Mouse (Mus musculus) frontal cortex, postnatal 10 days (tissue): Measurements from ENCODE around the gene Shld2.

Source experiments
- DNase-seq, 2 experiments: peaks; one replicate each; pipeline ENCODE4 v3.0.0; 2022; ENCODE audit warnings: low spot score in 2 of 2, mixed read lengths in 1 of 2

Gene Shld2

GRCm38 (mm10) chr14:34221416-34222077 is 88.7 kb downstream of the Shld2 start:
- DNase-seq, result no peak

- DNase-seq, result no peak
Measured at GRCm38 (mm10) chr14:34220426-34220825, 89.9 kb downstream of the Shld2 start.

- no peak for DNase-seq
Measured at GRCm38 (mm10) chr14:34219786-34220198, 90.5 kb downstream of the Shld2 start.

GRCm38 (mm10) chr14:34219295-34219694 is 91.0 kb downstream of the Shld2 start, which contains the start of gene Syt15:
Syt15 (plus strand) TSS chr14:34219595.
- no peak for DNase-seq

GRCm38 (mm10) chr14:34215451-34216127 is 94.7 kb downstream of the Shld2 start:
- no peak for DNase-seq

GRCm38 (mm10) chr14:34209942-34210341 is 100.4 kb downstream of the Shld2 start:
- no peak for DNase-seq

GRCm38 (mm10) chr14:34209080-34209479 is 101.2 kb downstream of the Shld2 start:
- no peak for DNase-seq

GRCm38 (mm10) chr14:34208651-34209050 is 101.6 kb downstream of the Shld2 start:
- peak in 1 of 2 experiments; percentile 25 for DNase-seq

- DNase-seq, result no peak
Measured at GRCm38 (mm10) chr14:34207996-34208395, 102.3 kb downstream of the Shld2 start.

- peak; percentile 28 to 29 for DNase-seq
Measured at GRCm38 (mm10) chr14:34201231-34202035, 108.9 kb downstream of the Shld2 start, which contains the start of gene Gprin2. Gprin2 (minus strand) TSS chr14:34201653.

GRCm38 (mm10) chr14:34200738-34201230 is 109.5 kb downstream of the Shld2 start:
- DNase-seq, result peak in 1 of 2 experiments; percentile 28

GRCm38 (mm10) chr14:34196706-34197105 is 113.6 kb downstream of the Shld2 start:
- no peak for DNase-seq

- DNase-seq, result no peak
Measured at GRCm38 (mm10) chr14:34195466-34195865, 114.8 kb downstream of the Shld2 start.

- no peak for DNase-seq
Measured at GRCm38 (mm10) chr14:34193879-34194278, 116.4 kb downstream of the Shld2 start.

- DNase-seq, result no peak
Measured at GRCm38 (mm10) chr14:34190361-34190760, 119.9 kb downstream of the Shld2 start.

- peak in 1 of 2 experiments; percentile 25 for DNase-seq
Measured at GRCm38 (mm10) chr14:34188629-34189028, 121.7 kb downstream of the Shld2 start.
